Mouse (Mus musculus) kidney, adult 2 months (tissue): ENCODE results near the gene Fmnl1.

ENCODE experiments used
- CTCF ChIP-seq: fragments of 200-500 bp; conservative IDR thresholded peaks from 2 replicates; pipeline ENCODE4 v1.5.1; 2011; ENCODE audit warnings: low read depth, mild to moderate bottlenecking, control low read depth, low read length, moderate library complexity, mixed read lengths; ENCODE audit not compliant: insufficient read depth, insufficient read length
- POLR2A ChIP-seq: fragments of 200-500 bp; IDR thresholded peaks from one replicate; pipeline ENCODE4 v1.6.1; 2011; ENCODE audit warnings: low read depth, low read length, control low read depth

DNA sequence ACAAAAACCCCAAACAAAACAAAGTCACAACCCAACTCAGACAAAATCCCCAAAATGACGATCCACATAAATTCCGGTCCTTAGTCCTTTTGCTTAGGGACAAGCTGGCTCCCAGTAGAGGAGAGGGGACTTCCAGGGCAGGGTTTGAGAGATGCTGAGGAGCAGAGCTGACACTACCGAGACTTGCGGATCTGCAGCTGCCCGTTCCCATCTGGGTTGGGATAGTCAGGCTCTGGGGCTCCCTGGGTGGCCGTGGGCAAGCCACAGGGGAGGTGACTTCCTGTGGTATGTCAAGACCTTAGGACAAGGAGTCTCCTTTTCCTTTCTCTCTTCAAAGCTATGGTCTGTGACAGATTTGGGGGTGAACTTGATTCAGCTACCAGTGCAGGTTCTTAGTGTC, 65.5 kb downstream of the Fmnl1 start:
- TF ChIP-seq CTCF, result no peak
- TF ChIP-seq POLR2A, result no peak
